Mouse (Mus musculus) ES-CJ7 (cell line): ENCODE measurements around the gene Cdkal1.

Experiments
- DNase-seq: peaks from one replicate; pipeline ENCODE4 v3.0.0; 2011; ENCODE audit warnings: low read depth, low spot score

The Cdkal1 gene

GRCm38 (mm10) chr13:29502481-29503146, 352.9 kb downstream of the Cdkal1 start:
- DNase-seq, result no peak

DNA sequence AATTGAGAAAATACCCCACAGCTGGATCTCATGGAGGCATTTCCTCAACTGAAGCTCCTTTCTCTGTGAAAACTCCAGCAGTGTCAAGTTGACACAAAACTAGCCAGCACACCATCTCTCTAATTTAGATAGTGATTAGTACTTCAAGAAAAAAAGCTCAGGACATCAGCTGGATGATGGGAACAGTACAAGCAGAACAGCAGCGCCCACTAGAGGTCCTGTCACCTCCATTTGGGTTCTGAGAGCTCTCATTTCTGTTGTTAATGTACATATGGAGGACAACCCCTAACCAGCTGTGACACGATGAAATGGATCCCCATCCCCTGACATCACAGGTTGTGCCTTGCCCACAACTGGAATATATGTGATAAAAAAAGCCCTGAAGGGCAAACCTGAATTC, 354.3 kb downstream of the Cdkal1 start:
- DNase-seq, result peak; percentile 14

GRCm38 (mm10) chr13:29499750-29500149, 355.7 kb downstream of the Cdkal1 start:
- DNase-seq, result no peak

DNA sequence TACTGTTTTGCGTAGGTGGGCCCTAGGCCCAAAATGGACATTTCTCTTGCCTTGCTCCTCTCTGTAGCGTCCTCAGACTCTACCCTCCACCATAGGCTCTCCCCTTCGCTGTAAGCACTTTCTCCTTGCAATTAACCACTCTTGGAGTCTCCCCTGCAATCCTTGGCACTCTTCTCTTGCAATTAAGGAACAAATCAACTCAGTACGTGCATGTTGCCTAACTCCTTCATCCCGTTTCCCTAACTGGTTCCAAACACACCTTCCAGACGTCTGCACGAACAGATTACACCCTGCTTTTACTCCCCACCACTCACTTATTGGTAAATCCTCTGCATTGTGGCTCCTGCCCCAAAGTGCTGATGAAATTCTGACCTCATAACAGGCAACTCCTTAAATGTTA, 358.2 kb downstream of the Cdkal1 start:
- DNase-seq, result no peak

DNA sequence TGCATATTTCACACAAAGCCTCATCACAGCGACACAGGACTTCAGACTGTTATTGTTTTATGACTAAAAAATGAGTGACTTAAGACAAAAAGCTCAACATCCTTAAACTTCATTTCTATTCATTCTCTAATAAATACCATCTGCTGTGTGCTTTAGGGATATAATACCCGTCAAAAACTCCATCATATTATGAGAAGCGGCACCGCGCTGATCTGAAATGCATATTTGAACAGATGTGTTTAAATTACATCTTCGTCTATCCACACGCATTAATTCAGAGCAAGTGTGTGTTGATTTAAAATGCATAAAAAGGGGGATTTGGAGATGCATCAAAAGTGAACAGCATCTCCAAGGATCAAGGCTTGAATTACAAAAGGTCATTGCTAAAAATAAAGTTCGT, 365.1 kb downstream of the Cdkal1 start:
- no peak for DNase-seq

- DNase-seq, result no peak
Observed at GRCm38 (mm10) chr13:29489476-29489875, 366.0 kb downstream of the Cdkal1 start.

GRCm38 (mm10) chr13:29486709-29487108, 368.8 kb downstream of the Cdkal1 start:
- no peak for DNase-seq

DNA sequence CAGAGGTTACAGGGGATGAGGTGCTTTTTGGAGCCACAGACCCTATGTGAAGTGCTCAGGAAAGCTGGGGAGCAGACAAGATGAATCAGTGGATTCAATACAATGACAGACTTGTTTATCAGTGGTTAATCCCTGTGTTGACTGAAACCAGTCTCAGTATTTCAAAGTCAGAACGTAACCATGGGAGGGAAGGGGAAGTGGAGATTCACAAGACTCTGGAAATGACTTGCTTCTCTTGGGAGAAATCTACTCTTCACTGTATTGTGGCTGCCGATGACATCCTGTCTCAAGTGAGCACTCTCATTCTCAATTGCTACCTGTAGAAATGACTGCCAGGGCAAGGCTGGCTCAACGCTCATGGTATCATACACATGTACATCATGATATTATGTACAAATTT, 371.5 kb downstream of the Cdkal1 start:
- no peak for DNase-seq

DNA sequence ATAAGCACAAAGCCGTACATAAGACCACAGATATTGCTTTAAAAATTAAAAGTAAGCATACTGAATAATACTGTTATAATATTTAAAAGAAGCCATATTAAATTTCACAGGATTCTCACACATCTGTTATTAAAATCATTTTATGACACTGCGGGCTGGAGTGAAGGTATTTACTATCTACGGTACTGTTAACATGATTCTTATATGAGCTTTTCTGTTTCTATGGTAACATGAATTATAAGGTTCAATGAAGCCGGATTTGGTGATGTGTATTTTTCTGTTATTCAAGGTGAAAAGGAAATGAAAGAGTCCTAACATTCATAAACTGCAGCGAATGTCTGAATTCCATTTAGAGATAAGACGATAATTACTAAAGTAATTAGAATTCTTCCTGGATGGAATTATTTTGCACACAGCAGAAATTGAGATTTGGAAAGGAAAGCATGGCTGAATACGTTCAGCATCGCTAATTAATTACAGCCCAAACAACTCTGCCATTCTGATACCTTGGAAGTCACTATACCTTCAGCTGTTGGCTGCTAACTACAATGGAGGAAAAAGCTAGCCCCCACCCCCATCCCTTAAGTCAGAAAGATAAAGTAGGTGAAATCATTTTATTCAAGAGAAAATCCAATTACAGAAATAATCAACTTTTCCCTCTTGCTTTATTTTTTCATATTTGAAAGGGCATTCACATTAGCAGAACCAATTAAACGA, 373.2 kb downstream of the Cdkal1 start:
- DNase-seq, result no peak

GRCm38 (mm10) chr13:29476421-29476820, 379.1 kb downstream of the Cdkal1 start:
- DNase-seq, result no peak

DNA sequence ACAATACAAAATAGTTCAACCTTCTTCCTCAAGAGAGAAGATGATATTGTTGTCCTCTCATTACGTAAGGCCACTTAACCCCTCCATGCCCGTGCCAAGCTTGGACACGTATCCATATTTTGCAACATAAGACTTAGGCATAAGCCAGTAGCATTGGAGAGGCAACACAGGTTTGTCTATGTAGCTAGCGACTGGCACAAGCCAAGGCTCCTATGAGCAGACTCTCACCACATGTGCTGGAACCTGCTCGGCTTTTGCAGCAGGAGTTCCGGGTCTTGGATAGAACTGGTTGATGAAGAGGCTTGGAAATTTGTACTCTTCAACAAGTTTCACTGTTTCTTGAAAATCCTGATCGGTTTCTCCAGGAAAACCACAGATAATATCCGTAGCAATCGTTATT, 381.2 kb downstream of the Cdkal1 start:
- DNase-seq, result no peak

DNA sequence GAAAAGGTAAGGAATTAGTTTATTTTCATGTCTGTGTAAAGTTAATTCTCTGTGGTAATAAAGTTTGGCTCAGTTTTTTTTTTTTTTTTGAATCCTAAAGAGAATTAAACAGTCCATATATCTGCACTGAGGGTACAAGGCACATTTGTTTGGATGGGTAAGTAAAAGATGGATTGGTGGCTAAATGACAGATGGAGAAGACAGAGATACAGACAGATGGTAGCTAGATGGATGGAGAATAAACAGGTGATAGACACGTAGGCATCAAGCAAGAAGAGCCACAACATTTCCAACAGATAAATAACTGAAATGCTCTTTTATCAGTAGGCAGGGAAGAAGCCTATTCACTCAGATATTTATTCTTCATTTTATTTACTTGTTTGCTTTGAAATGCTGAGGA, 381.7 kb downstream of the Cdkal1 start:
- DNase-seq, result no peak

GRCm38 (mm10) chr13:29462271-29462670, 393.2 kb downstream of the Cdkal1 start:
- DNase-seq, result no peak

GRCm38 (mm10) chr13:29460741-29461140, 394.7 kb downstream of the Cdkal1 start:
- DNase-seq, result no peak

DNA sequence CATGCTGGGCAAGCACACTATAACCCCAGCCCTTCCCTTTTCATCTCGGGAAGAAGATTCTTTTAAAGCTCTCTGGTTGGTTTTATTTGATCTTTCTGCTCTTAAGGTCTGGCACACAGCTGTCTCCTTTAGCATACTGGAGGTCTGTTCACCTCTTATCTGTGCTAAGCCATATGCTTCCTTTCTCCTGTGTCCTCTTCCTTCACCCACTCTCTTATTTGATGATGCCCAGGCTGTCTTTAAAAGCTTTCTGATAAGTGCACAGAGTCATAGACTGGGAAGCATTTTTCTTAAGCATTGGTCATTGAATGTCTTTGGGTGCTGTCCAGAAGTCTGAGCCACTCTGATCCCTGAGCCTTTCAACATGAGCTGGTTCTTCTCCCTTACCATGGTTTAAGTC, 397.1 kb downstream of the Cdkal1 start:
- no peak for DNase-seq

GRCm38 (mm10) chr13:29437067-29437466, 418.4 kb downstream of the Cdkal1 start:
- no peak for DNase-seq

DNA sequence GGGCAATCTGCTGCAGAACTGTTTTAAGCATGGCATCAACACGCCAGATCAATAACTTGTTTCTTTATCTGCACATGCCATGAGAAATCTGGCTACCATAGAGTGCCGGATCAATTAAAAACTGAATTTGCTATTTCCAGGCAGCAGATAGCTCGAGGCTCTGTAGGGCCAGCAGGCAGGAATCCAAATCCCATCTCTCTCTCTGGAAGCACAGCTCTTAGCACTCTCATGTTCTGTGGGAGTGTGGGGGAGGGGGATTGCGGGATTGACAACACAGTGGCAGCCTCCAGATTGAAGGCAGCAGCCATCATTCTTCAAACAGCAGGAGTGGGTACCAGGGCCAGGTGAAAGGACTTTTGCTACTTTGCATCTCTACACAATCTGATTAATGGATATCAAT, 420.7 kb downstream of the Cdkal1 start:
- DNase-seq, result no peak

- no peak for DNase-seq
Observed at GRCm38 (mm10) chr13:29430919-29431318, 424.6 kb downstream of the Cdkal1 start.

- no peak for DNase-seq
Observed at GRCm38 (mm10) chr13:29429877-29430276, 425.6 kb downstream of the Cdkal1 start.

DNA sequence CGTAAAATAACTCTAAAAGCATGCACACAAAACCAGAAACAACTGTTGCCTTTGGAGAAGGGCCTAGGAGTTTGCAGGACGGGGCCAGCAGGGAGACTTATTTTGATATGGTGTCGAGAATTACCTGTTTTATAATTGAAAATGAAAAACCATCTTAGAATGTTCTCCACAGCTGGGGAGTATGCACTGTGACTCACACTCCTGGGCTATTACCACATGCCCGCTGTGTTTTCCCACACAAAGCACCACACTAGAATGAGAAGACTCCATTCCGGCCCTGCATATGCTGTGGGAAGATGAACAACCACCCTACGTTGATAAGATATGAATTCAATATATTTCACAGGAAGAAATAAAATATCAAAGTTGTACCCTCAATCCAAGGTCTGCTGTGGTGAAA, 426.3 kb downstream of the Cdkal1 start:
- DNase-seq, result no peak

DNA sequence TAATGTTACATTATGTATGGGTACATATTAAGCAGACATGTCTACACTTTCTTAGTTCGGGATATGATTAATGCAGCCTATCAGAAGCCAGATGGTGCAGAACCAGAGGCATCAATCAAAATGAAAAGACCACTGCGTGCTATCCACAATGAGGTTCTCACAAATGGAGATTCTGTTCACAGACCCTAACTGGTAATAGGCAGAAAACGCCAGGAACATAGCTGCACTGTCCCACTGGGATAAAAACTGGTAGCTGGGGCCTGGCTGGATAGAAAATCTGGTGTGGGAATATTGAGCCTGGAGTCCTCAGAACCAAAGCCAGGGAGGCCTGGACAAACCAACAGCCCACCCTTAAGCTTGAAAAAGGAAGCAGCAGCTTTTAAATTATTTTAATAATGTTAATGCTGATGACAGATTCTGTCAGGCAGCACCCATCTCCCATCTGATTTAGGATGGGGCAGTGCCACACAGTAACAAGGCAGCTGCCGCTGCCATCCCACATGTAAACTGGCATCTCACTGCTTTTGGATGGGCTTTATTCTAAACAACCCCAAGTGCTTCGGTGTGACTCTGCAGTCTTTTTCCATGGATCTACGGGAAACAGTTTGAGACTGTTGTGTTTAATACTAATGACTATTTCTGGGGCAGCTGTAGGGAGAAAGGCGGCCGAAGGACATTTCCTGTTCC, 438.9 kb downstream of the Cdkal1 start:
- DNase-seq, result no peak

DNA sequence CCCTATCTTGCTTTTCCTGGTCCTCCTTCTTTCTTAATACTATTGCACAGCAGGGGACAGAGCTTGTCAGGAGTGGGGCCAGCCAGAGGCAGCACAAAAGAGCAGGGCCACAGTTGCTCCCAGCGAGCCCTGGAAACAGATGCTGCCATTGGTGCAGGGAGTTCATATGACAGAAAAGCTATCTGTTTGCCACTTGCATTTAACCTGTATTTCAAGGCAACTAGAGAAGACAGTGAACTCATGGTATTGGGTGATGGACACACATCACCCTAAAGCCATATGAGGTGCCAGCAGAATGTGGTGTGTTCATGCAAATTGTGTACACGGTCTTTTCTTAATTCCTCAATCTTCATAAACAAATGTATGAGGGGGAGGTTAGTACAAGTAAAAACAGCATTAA, 439.5 kb downstream of the Cdkal1 start:
- DNase-seq, result no peak

DNA sequence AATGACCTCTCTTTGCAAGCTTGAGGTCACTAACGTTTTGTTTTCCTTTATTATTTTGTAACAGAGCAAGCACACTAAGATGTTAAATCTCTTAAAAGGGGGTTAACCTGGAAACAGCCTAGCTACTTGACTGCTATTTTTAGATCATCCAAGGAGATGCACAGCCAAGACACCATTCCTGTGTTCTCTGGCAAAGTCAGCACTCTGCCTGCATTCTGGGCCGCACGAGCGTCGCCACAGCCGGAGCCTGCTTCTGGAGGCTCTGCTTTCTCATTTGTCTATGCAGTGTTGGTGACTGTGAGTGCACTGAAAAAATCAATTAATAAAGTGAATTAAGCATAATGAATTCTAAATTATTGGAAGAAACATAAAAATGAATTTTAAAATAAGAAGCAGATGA, 440.6 kb downstream of the Cdkal1 start:
- DNase-seq, result no peak
